ENCODE assay signal across 11 mouse cellular contexts in genomic region chr5:35814334-35814941, GRCm38 (mm10). TPM values are rescaled to one million over a fixed set of nuclear protein-coding genes. Genes with fewer than 3 reads are reported as not detected.
A peak's percentile ranks its signal among the peaks of the same experiment; 100 is the strongest.
DNase-seq lines count a peak whose midpoint lies in the region; ATAC-seq lines count a peak whose summit lies in the region.
"Had no signal": no experiment of that assay in that cellular context is flagged by ENCODE, and none has a peak within 500 bp of the region (broad histone marks: within the 10 kb centered on the region; RNA-seq: fewer than 3 reads in every experiment).

No protein-coding gene starts in this region.

- no peak overlapping the region for H3K4me2 ChIP-seq in hindbrain, embryonic 12.5 days (replicated peaks)
- H3K4me2 ChIP-seq: liver, embryonic 15.5 days had no signal

- H3K9me3 ChIP-seq in hindbrain, embryonic 12.5 days (replicated peaks): no peaks in the 10 kb centered on the region
- H3K9me3 ChIP-seq: G1E; liver, embryonic 15.5 days had no signal

- DNase-seq in thymus, postnatal 14 days: peak; percentile 14
- DNase-seq in thymus, adult 18-20 months: no peak
- peak; percentile 58 to 69 for DNase-seq in left cerebral cortex, postnatal 10 days (ENCODE audit: extremely low spot score in 1 of 2, low spot score in 2 of 2)
- peak; percentile 36 for DNase-seq in right cerebral cortex, postnatal 4 days
- DNase-seq in heart, postnatal 25 days (ENCODE audit: low spot score): no peak
- DNase-seq in B cell, adult 2 months: no peak
- no peak for DNase-seq in adrenal gland, adult (ENCODE audit: inconsistent age in 2 of 2, low spot score in 1 of 2)

- no peak overlapping the region for H3K9ac ChIP-seq in hindbrain, embryonic 12.5 days
- H3K9ac ChIP-seq: liver, embryonic 15.5 days had no signal

- 67% methylated on average over 15 of the region's 15 CpGs for WGBS in hindbrain, embryonic 12.5 days

- ATAC-seq in hindbrain, embryonic 12.5 days (ENCODE audit: low FRiP score): 0 out of 2 replicates have a peak, but pooled peaks have one; percentile 56
- ATAC-seq: intestine, embryonic 16.5 days had no signal

- no peaks in the 10 kb centered on the region for H3K36me3 ChIP-seq in hindbrain, embryonic 12.5 days
- H3K36me3 ChIP-seq: G1E; liver, embryonic 15.5 days had no signal

- intact Hi-C loops in left cerebral cortex, postnatal 10 days (cut with DNase I): loop anchor here (5.0 kb wide), 1 partner anchor 43 kb away; no protein-coding TSS in a partner anchor
- intact Hi-C loops in heart, postnatal 25 days (cut with DNase I): loop anchor here (5.0 kb wide), 1 partner anchor 43 kb away; no protein-coding TSS in a partner anchor

- no peak overlapping the region for H3K27ac ChIP-seq in hindbrain, embryonic 12.5 days
- H3K27ac ChIP-seq: liver, embryonic 15.5 days had no signal

- no peaks in the 10 kb centered on the region for H3K27me3 ChIP-seq in hindbrain, embryonic 12.5 days
- H3K27me3 ChIP-seq: liver, embryonic 15.5 days had no signal

- H3K4me1 ChIP-seq in hindbrain, embryonic 12.5 days: peaks cover 19% of the 10 kb centered on the region
- H3K4me1 ChIP-seq: liver, embryonic 15.5 days had no signal

- no peak overlapping the region for H3K4me3 ChIP-seq in hindbrain, embryonic 12.5 days
- H3K4me3 ChIP-seq: liver, embryonic 15.5 days had no signal

RNA-seq across cellular contexts. Expression of gene Ablim2, which starts 56.8 kb away (rescaled TPM):
- polyA plus RNA-seq in hindbrain, embryonic 12.5 days (2016; fragmentation: Nextera tagmentation; extraction: Ambion mirVana): 3.7 and 3.9 TPM in 2 replicates
- total RNA-seq in left cerebral cortex, postnatal 10 days (2021): 10 to 100 TPM; 73.1 to 80.7 TPM
- 10 to 100 TPM; 14.9 to 16.0 TPM for total RNA-seq in heart, postnatal 25 days (2021)
- polyA plus RNA-seq: G1E had no signal

Comparison
In these comparisons a context has a peak if more than half of its experiments do, and no peak if none do; other contexts are left out.
1. DNase-seq: peak in thymus, postnatal 14 days (single experiment), left cerebral cortex, postnatal 10 days (2 of 2) and right cerebral cortex, postnatal 4 days (single experiment); none in thymus, adult 18-20 months (0 of 2), heart, postnatal 25 days (single experiment), B cell, adult 2 months (0 of 2) and adrenal gland, adult (0 of 2).
2. RNA of gene Ablim2, which starts 56.8 kb away (total RNA-seq): 73.1 to 80.7 TPM in left cerebral cortex, postnatal 10 days; 14.9 to 16.0 TPM in heart, postnatal 25 days; every median in the first group is over 4 times any median in the second.